Mouse (Mus musculus): Measurements from ENCODE around the gene 1700028K03Rik.

1700028K03Rik gene

GRCm38 (mm10) chr5:107534581-107534980 lies at the start of gene 1700028K03Rik:
TSS of gene 1700028K03Rik (plus strand) at chr5:107534709.
- in situ Hi-C loops (cut with MboI; ENCODE audit: low pct_unique_long_range_greater_than_20kb in 1 of 2, low sequenced_read_pairs in 2 of 2, unreplicated experiment in 1 of 2): no loop called here

DNA sequence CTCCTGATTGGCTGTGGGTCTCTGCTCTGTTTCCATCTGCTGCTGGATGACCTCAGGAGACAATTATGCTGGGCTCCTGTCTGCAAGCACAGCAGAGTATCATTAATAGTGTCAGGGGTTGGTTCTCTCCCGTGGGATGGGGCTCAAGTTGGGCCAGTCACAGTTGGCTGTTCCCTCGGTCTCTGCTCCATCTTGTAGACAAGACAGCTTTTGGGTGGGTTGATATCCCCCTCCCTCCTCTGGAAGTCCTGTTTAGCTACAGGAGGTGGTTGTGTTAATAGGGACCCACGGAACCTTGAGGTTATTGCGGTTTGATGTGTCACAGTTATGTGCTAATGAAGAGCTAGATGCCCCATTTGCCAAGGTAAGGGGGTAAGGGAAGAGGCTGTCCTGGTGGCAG lies 45.5 kb upstream of the 1700028K03Rik start:
- in situ Hi-C loops (cut with MboI; ENCODE audit: low pct_unique_long_range_greater_than_20kb in 1 of 2, low sequenced_read_pairs in 2 of 2, unreplicated experiment in 1 of 2): no loop called here

GRCm38 (mm10) chr5:107491036-107491435 lies 43.5 kb upstream of the 1700028K03Rik start:
- in situ Hi-C loops (cut with MboI; ENCODE audit: low pct_unique_long_range_greater_than_20kb in 1 of 2, low sequenced_read_pairs in 2 of 2, unreplicated experiment in 1 of 2): no loop called here

- in situ Hi-C loops (cut with MboI; ENCODE audit: low pct_unique_long_range_greater_than_20kb in 1 of 2, low sequenced_read_pairs in 2 of 2, unreplicated experiment in 1 of 2): no loop called here
Observed at GRCm38 (mm10) chr5:107492471-107492870, 42.0 kb upstream of the 1700028K03Rik start.

GRCm38 (mm10) chr5:107494759-107495158 lies 39.8 kb upstream of the 1700028K03Rik start:
- in situ Hi-C loops (cut with MboI; ENCODE audit: low pct_unique_long_range_greater_than_20kb in 1 of 2, low sequenced_read_pairs in 2 of 2, unreplicated experiment in 1 of 2): no loop called here

DNA sequence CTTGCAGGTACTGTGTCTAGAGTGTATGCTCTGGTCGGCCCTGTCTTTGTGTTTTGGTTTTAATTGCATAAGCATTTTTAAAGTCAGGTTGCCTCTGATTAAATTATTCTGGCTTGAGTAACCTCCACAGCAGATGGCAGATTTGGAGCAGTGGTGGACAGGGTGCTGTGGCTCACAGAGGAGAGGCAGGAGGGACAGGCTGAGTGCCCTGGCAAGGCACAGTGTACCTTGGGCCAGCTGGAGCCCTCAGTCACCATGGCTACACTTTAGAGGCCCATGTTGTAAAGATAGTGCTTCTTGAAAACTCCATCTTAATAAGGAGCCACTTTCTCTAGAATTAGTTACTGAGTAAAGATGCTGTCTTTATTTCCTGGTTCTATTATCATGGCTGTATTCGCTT lies 38.5 kb upstream of the 1700028K03Rik start:
- in situ Hi-C loops (cut with MboI; ENCODE audit: low pct_unique_long_range_greater_than_20kb in 1 of 2, low sequenced_read_pairs in 2 of 2, unreplicated experiment in 1 of 2): no loop called here

GRCm38 (mm10) chr5:107497519-107498501 lies 36.7 kb upstream of the 1700028K03Rik start:
- in situ Hi-C loops (cut with MboI; ENCODE audit: low pct_unique_long_range_greater_than_20kb in 1 of 2, low sequenced_read_pairs in 2 of 2, unreplicated experiment in 1 of 2): no loop called here

DNA sequence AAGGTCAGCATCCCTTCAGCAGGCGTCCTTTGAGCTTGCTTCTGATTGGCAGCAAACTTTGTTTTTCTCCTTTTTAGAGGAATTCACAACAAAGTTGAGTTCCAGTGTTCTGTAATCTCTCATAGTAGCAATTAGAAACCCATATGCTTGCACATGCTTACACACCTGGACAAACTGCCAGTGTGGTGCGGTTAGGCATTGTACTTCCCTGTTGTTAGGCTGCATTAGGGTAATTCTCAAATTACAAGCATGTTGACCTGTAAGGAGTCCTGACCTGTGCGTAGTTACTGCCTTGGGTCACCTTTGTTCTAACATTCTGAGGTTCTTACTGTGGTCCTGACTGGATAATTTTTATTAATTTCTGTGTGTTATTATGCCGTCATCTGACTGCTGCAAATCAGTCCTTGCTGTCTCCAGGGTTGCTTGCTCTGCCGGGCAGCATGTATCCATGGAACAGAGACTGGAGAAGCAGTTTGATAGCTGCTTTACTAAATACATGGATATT lies 35.7 kb upstream of the 1700028K03Rik start:
- in situ Hi-C loops (cut with MboI; ENCODE audit: low pct_unique_long_range_greater_than_20kb in 1 of 2, low sequenced_read_pairs in 2 of 2, unreplicated experiment in 1 of 2): no loop called here

DNA sequence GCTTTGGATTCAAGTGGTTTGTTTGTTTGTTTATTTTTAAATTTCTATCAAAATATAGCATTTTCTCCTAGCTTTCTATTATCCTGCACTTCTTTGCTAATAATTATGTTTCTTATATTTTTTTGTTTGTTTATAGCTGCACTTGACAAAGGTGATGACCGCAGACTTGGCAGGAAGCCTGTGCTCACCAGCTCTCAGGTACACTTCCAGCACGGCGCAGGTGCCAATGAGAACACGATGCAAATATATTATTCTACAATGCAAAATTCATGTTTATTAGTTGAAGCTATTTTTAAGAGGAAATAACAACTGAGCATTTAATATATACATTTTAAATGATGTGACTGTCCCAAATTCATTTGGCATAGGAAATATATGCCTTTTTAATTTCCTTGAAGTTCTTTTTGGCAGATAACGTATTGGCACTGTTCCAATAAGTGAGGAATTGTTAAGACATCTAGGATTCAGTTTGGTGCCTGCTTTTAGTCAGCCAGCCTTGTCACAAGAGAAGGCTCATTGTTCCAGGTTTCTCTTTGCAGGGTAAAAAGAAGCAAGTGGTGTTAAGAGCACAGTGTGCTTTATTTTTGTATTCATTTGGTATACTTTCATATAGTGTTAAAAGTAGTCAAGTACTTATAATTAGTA lies 34.5 kb upstream of the 1700028K03Rik start:
- in situ Hi-C loops (cut with MboI; ENCODE audit: low pct_unique_long_range_greater_than_20kb in 1 of 2, low sequenced_read_pairs in 2 of 2, unreplicated experiment in 1 of 2): no loop called here

DNA sequence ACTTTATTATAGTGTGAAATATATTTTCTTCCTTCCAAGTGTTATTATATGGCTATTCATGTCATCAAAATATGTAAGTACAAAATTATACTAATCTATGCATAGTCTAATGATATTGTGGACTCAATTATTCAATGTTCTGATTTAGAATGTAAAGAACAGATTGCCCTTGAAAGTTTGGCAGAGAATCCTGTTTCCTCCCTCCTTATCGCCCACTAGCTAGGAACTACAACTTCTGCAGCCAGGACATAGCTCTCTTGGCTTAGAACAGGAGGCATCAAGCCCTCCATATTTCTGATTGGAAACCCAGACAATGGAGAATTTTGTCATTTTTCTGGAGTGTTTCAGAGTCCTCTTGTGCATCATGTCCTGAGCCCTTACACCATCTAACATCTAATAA lies 33.8 kb upstream of the 1700028K03Rik start:
- in situ Hi-C loops (cut with MboI; ENCODE audit: low pct_unique_long_range_greater_than_20kb in 1 of 2, low sequenced_read_pairs in 2 of 2, unreplicated experiment in 1 of 2): no loop called here

DNA sequence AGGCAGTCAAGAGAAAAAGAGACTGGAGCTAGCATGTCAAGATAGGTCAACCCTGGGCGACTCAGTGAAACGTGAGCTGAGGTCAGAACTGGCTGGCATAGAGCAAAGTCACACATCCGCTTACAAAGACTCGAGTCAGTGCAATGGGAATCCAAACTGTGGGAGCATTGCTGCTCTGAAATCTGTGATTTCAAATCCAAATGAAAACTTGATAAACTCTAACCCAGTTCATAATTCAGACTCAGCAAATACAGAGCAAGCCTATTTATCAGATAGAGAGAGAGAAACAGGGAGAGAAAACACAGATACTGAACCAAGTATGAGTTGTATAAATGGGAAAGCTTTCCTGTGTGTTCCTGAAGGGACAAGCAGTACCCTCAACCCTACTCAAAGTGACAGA lies 27.2 kb upstream of the 1700028K03Rik start, which contains the start of gene Gm42669:
TSS of gene Gm42669 (plus strand) at position 301 of the 400 bp plus-strand sequence.
- in situ Hi-C loops (cut with MboI; ENCODE audit: low pct_unique_long_range_greater_than_20kb in 1 of 2, low sequenced_read_pairs in 2 of 2, unreplicated experiment in 1 of 2): no loop called here

DNA sequence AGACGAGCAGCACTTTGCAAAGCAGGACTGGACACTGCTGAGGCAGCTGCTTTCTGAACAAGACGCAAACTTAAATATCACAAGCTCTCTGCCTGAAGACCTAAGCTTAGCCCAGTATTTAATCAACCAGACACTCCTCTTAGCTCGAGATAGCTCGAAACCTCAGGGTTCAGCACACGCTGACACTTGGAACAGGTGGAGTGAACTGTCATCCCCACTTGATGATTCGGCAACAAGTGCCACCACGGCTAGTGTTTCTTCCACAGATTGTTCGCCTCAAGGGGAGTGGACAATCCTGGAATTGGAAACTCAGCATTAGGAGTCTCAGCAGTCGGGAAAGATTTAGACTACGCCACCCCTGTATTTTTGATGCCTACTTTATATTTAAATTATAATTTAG lies 24.0 kb upstream of the 1700028K03Rik start:
- in situ Hi-C loops (cut with MboI; ENCODE audit: low pct_unique_long_range_greater_than_20kb in 1 of 2, low sequenced_read_pairs in 2 of 2, unreplicated experiment in 1 of 2): no loop called here

- in situ Hi-C loops (cut with MboI; ENCODE audit: low pct_unique_long_range_greater_than_20kb in 1 of 2, low sequenced_read_pairs in 2 of 2, unreplicated experiment in 1 of 2): no loop called here
Observed at GRCm38 (mm10) chr5:107511326-107511725, 23.2 kb upstream of the 1700028K03Rik start.

DNA sequence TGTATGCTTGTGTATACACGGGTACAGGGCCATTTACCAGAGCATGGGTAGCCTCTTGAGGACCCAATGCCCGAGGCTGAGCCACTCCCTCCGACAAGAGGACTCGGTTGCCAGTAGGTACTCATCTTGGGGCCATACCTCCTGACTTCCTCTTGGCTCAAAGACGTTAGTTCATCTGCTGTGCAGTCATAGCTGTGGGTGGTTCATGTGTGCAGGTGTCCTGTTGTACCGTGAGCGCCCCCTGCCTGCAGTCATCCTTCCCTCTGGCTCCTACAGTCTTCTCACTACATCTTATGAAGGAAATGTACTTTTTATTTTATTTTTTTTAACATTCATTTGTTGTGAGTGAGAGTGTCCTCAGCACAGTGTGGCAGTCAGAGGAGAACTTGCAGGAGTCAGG lies 20.9 kb upstream of the 1700028K03Rik start:
- in situ Hi-C loops (cut with MboI; ENCODE audit: low pct_unique_long_range_greater_than_20kb in 1 of 2, low sequenced_read_pairs in 2 of 2, unreplicated experiment in 1 of 2): no loop called here

DNA sequence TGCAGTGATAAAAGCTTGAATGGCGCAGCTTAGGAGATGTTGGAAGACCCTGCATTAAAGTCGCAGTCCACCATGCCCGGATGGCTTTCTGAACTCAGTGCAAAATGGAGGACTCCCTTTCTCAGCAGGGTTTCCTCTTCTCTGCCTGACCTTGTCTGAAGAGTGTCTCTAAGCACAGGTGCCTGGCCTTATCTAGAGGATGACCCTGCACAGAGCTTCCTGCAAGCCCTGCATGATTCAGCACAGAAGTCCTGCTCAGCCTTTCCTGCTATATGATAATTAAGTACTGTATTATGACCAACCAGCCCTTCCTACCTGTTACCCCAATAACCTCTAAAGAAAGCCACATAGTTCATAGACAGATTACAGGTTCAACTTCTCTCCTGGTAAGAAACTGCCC lies 19.1 kb upstream of the 1700028K03Rik start:
- in situ Hi-C loops (cut with MboI; ENCODE audit: low pct_unique_long_range_greater_than_20kb in 1 of 2, low sequenced_read_pairs in 2 of 2, unreplicated experiment in 1 of 2): no loop called here

GRCm38 (mm10) chr5:107516087-107516486 lies 18.4 kb upstream of the 1700028K03Rik start:
- in situ Hi-C loops (cut with MboI; ENCODE audit: low pct_unique_long_range_greater_than_20kb in 1 of 2, low sequenced_read_pairs in 2 of 2, unreplicated experiment in 1 of 2): no loop called here

GRCm38 (mm10) chr5:107518602-107519001 lies 15.9 kb upstream of the 1700028K03Rik start:
- in situ Hi-C loops (cut with MboI; ENCODE audit: low pct_unique_long_range_greater_than_20kb in 1 of 2, low sequenced_read_pairs in 2 of 2, unreplicated experiment in 1 of 2): no loop called here

DNA sequence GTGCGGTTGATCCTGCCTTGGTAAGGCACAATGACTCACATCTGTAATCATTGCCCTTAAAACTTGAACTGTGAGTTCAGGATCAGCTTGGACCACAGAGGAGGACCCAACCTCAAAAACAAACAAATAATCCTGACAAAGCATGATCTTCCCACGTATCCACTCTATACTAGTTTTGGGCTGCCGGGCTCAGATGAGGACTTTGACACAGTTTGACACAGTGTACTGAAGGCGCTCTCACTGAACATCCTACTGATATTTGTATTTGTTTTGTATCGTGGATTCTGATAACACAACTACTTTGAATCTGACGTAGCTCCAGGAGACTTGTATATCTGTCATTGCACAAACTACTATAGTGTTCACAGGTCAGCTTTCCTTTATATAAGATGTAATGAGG lies 13.1 kb upstream of the 1700028K03Rik start:
- in situ Hi-C loops (cut with MboI; ENCODE audit: low pct_unique_long_range_greater_than_20kb in 1 of 2, low sequenced_read_pairs in 2 of 2, unreplicated experiment in 1 of 2): no loop called here

DNA sequence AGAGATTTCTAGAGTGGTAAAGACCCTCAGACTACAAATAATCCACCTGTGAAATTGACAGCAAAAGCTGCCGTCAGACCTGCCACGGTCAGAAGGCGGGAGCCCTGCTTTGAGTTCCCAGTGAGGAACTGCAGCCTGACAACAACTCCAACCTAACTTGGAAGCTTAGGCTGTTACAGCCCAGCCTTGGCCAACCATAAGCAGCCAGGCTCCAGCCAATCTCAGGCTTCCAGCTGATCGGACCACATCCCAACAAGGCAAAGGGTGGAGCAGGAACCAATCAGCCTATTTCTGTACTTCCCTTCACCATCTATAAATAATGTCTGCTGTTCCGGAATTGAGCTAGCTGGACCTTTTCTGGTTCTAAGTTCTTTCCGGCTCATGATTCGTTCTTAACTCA lies 12.6 kb upstream of the 1700028K03Rik start:
- in situ Hi-C loops (cut with MboI; ENCODE audit: low pct_unique_long_range_greater_than_20kb in 1 of 2, low sequenced_read_pairs in 2 of 2, unreplicated experiment in 1 of 2): no loop called here
